Mouse (Mus musculus) frontal cortex, postnatal 25 days (tissue): ENCODE results near the gene Gm15294.

ENCODE experiments used
- DNase-seq, 2 experiments: peaks; one replicate each; pipeline ENCODE4 v3.0.0; 2022; ENCODE audit warnings: low spot score in 2 of 2

Gene Gm15294

GRCm38 (mm10) chrX:141875135-141875534, at the start of gene Gm15294:
Gene Gm15294 (minus strand): TSS chrX:141875235.
- no peak for DNase-seq

- DNase-seq, result no peak
Observed at GRCm38 (mm10) chrX:141884336-141885048, 9.5 kb upstream of the Gm15294 start.

DNA sequence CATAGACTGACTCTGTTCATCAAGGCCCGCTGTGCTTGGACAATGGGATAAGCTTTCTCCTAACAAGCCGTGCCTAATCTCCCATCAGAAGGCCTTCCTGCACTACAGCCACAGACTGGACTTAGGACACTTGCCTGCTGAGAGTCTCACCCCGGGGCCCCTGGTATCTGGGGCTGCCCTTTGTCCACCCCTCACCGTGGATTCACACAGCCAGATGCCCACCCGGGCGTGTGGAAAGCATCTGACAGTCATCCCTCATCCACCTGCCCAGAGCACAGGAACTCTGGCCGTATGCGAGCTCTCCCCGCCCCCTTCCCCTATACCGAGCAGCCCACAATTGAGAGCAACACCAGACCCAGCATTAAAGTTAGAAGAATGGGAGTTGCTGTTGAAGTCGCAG, 1.0 kb downstream of the Gm15294 start:
- DNase-seq, result no peak

GRCm38 (mm10) chrX:141873597-141873996, 1.4 kb downstream of the Gm15294 start:
- DNase-seq, result no peak

DNA sequence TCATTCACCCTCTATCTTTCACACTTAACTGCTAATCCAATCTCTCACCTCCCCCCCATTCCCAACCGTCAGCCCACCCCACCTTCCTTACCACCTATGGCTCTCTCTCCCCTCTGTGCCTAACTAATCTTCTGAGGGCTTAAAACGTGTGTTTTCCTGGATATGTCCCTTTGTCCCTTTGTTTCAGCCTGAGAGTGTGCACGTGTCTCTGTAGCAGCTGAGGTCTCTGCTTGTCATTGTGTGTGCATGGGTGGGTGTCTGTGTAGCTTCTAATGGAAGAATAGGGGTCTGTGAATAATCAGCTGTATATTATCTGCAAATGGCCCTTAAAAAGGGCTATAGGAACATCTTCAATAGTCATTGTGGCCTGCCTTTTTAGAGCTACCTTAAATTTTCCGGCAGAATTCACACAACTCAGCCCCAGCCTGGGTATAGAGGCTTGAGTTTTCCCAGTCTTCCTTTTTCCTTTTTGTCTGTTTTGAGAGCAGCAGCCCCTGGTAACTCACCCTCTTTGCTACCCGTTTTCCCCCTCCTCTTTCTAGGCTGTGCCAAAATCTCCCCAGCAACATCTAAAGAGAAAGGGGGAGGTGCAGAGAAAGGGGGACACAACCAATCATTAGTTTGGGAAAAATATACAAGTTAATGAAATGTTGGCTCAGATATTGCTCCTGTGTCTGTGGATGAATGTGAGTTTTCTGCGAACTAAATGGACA, 19.2 kb downstream of the Gm15294 start:
- DNase-seq, result no peak
